Mouse (Mus musculus) ES-Bruce4 (cell line): Measurements from ENCODE around the gene Gngt1. TPM values are rescaled to one million over a fixed set of nuclear protein-coding genes. Genes with fewer than 3 reads are reported as not detected.
A peak's percentile ranks its signal among the peaks of the same experiment; 100 is the strongest.

Experiments used
- H3K27ac ChIP-seq: 2 replicates; pipeline ENCODE4 v1.5.1; 2012; ENCODE audit warnings: low read length, inconsistent platforms; ENCODE audit not compliant: insufficient read depth
- H3K27me3 ChIP-seq: 2 replicates; pipeline ENCODE4 v1.6.1; 2012; ENCODE audit warnings: mild to moderate bottlenecking, low read length, inconsistent platforms; ENCODE audit not compliant: control insufficient read depth, poor library complexity, insufficient read depth, severe bottlenecking
- H3K36me3 ChIP-seq: 2 replicates; pipeline ENCODE4 v1.6.1; 2012; ENCODE audit warnings: inconsistent platforms, mild to moderate bottlenecking, low read length, moderate library complexity; ENCODE audit not compliant: control insufficient read depth, poor library complexity, insufficient read depth, severe bottlenecking
- H3K4me1 ChIP-seq: one replicate; pipeline ENCODE4 v1.8.1; 2011; ENCODE audit warnings: low read length; ENCODE audit not compliant: control insufficient read depth, insufficient read depth
- H3K4me3 ChIP-seq: 2 replicates; pipeline ENCODE4 v1.5.1; 2011; ENCODE audit warnings: low read depth, mild to moderate bottlenecking, low read length
- H3K9ac ChIP-seq: 2 replicates; pipeline ENCODE4 v1.6.1; 2012; ENCODE audit warnings: low read depth, mild to moderate bottlenecking, inconsistent platforms; ENCODE audit not compliant: poor library complexity, severe bottlenecking
- H3K9me3 ChIP-seq: replicated peaks from 2 replicates; pipeline ENCODE4 v1.6.1; 2012; ENCODE audit warnings: mild to moderate bottlenecking, low read length, inconsistent platforms; ENCODE audit not compliant: control insufficient read depth, poor library complexity, insufficient read depth, severe bottlenecking
- CTCF ChIP-seq: IDR thresholded peaks from one replicate; pipeline ENCODE4 v1.8.1; 2011; ENCODE audit warnings: low read depth, low read length
- EP300 ChIP-seq: IDR thresholded peaks from 2 replicates; pipeline ENCODE4 v1.6.1; 2011; ENCODE audit warnings: low read depth, low read length; ENCODE audit not compliant: insufficient read depth
- POLR2A ChIP-seq: IDR thresholded peaks from one replicate; pipeline ENCODE4 v1.8.1; 2011; ENCODE audit warnings: low read length; ENCODE audit not compliant: insufficient read depth
- polyA plus RNA-seq: library from polyadenylated mRNA; stranded (reverse); fragments of >200 nt; gene quantifications from 2 replicates; pipeline ENCODE4 v1.2.4, GENCODE M21; 2011; ENCODE audit warnings: low read depth; ENCODE audit not compliant: missing spikeins, insufficient read depth, insufficient read length

Gene Gngt1
- polyA plus RNA-seq, 1 experiment, result 0.57 TPM

DNA sequence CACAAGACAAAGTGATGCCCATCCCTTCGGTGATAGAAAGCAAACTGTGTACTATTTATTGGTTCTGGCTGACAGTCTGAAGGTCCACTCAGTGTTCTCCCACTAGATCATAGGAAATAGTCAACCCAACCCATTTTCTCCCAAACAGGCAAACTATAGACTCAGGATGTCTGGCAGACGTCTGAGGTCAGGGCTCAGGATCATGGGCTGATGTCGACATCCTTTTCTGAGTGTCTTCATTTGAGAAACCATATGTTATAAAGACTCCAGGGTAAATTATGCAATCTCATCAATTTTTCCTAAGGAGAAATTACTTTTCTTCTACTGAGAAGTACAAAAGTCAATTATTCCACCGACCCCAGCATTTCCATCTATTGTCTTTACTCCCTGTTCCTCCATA, 4.5 kb downstream of the Gngt1 start:
- Histone ChIP-seq H3K9ac (no peak overlapping the region), H3K27me3 (no peaks in the 10 kb centered on the region), H3K27ac (no peak overlapping the region), H3K4me3 (no peak overlapping the region), H3K36me3 (no peaks in the 10 kb centered on the region), H3K9me3 (no peaks in the 10 kb centered on the region), H3K4me1 (no peaks in the 10 kb centered on the region)
- no peak for TF ChIP-seq CTCF
- TF ChIP-seq POLR2A, result no peak
- TF ChIP-seq EP300, result no peak

DNA sequence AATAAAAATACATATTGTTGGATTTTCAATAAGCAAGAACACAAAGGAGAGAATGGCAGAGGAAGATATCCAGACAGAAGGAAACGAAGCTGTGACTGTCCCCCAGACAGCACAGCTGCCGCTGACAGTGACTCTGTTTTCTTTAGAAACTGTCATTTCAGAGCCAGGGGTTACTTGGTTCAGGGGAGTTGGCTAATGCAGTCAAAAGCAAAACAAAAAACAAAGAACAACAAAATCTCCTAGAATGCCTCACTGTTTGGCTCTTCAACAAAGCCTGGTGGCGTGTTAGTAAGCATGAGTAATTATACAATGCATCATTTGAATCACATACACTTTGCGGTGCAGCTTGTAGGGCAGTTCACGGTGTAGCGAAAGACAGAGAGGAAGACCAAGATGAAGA, 5.7 kb downstream of the Gngt1 start:
- Histone ChIP-seq H3K36me3 (no peaks in the 10 kb centered on the region), H3K27ac (no peak overlapping the region), H3K4me3 (no peak overlapping the region), H3K9ac (no peak overlapping the region), H3K27me3 (no peaks in the 10 kb centered on the region), H3K9me3 (no peaks in the 10 kb centered on the region), H3K4me1 (no peaks in the 10 kb centered on the region)
- no peak for TF ChIP-seq CTCF
- TF ChIP-seq EP300, result no peak
- no peak for TF ChIP-seq POLR2A

- no peaks in the 10 kb centered on the region for H3K4me1 ChIP-seq
- H3K27me3 ChIP-seq, result no peaks in the 10 kb centered on the region
- no peak overlapping the region for H3K9ac ChIP-seq
- no peaks in the 10 kb centered on the region for H3K36me3 ChIP-seq
- no peak overlapping the region for H3K27ac ChIP-seq
- no peaks in the 10 kb centered on the region for H3K9me3 ChIP-seq
- TF ChIP-seq EP300, result no peak
- TF ChIP-seq CTCF, result no peak
- no peak for TF ChIP-seq POLR2A
- no peak overlapping the region for H3K4me3 ChIP-seq
Measured at GRCm38 (mm10) chr6:4000716-4001115, 7.1 kb downstream of the Gngt1 start.

- no peaks in the 10 kb centered on the region for H3K36me3 ChIP-seq
- no peak for TF ChIP-seq CTCF
- TF ChIP-seq POLR2A, result no peak
- no peak for TF ChIP-seq EP300
- H3K4me1 ChIP-seq, result no peaks in the 10 kb centered on the region
- H3K4me3 ChIP-seq, result no peak overlapping the region
- no peaks in the 10 kb centered on the region for H3K9me3 ChIP-seq
- no peaks in the 10 kb centered on the region for H3K27me3 ChIP-seq
- no peak overlapping the region for H3K27ac ChIP-seq
- no peak overlapping the region for H3K9ac ChIP-seq
Measured at GRCm38 (mm10) chr6:4003445-4003844, 9.9 kb downstream of the Gngt1 start.

- Histone ChIP-seq H3K4me3 (peak within 1 kb of the TSS; percentile 36), H3K27me3 (no peaks in the 10 kb centered on the region), H3K9ac (peak within 1 kb of the TSS; percentile 5; the same call in 1 of the 2 replicates), H3K9me3 (no peaks in the 10 kb centered on the region), H3K36me3 (no peaks in the 10 kb centered on the region), H3K4me1 (no peaks in the 10 kb centered on the region), H3K27ac (no peak within 1 kb of the TSS)
- no peak for TF ChIP-seq CTCF
- TF ChIP-seq EP300, result no peak
- no peak for TF ChIP-seq POLR2A
Measured at GRCm38 (mm10) chr6:4003890-4004306, 10.3 kb downstream of the Gngt1 start, which contains the start of gene Gng11. Gene Gng11, plus strand, starts transcription at chr6:4003904.

DNA sequence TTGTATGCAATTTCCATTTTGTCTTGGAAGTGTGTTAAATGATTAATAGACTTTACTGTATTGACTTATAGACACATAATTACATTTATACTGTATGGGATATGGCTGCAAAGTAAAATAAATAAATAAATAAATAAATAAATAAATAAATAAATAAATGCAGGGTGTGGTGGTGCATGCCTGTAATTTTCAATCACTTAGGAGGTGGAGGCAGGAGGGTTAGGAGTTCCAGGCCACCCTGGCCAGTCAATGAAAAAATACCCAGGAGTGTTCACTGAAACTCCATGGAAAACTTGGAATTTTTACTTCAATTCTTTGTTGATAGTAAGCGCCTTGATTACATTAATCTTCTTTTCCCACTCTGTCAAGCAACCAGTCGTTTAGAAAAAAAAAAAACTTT, 11.2 kb downstream of the Gngt1 start:
- no peaks in the 10 kb centered on the region for H3K9me3 ChIP-seq
- no peaks in the 10 kb centered on the region for H3K27me3 ChIP-seq
- H3K4me1 ChIP-seq, result no peaks in the 10 kb centered on the region
- TF ChIP-seq POLR2A (no peak), CTCF (no peak)
- H3K27ac ChIP-seq, result no peak overlapping the region
- no peak overlapping the region for H3K4me3 ChIP-seq
- no peaks in the 10 kb centered on the region for H3K36me3 ChIP-seq
- no peak overlapping the region for H3K9ac ChIP-seq

GRCm38 (mm10) chr6:4008501-4009040, 15.0 kb downstream of the Gngt1 start:
- Histone ChIP-seq H3K9ac (no peak overlapping the region), H3K4me3 (no peak overlapping the region)
- no peak for TF ChIP-seq POLR2A
- no peak for TF ChIP-seq CTCF
- no peak for TF ChIP-seq EP300

More at GRCm38 (mm10) chr6:4008501-4009040, 15.0 kb downstream of the Gngt1 start:
- H3K27ac ChIP-seq, result no peak overlapping the region
- no peaks in the 10 kb centered on the region for H3K27me3 ChIP-seq
- H3K4me1 ChIP-seq, result no peaks in the 10 kb centered on the region
- no peaks in the 10 kb centered on the region for H3K9me3 ChIP-seq
- no peaks in the 10 kb centered on the region for H3K36me3 ChIP-seq
